Mouse (Mus musculus) testis, adult 2 months (tissue): Measurements from ENCODE around the gene Jam2.

Experiments
- CTCF ChIP-seq: fragments of 200-500 bp; IDR thresholded peaks from 2 replicates; pipeline ENCODE4 v1.5.1; 2012; ENCODE audit warnings: low read depth, mild to moderate bottlenecking, inconsistent platforms, low read length, moderate library complexity; ENCODE audit not compliant: control insufficient read depth, insufficient read depth, insufficient replicate concordance
- POLR2A ChIP-seq: fragments of 200-500 bp; IDR thresholded peaks from 2 replicates; pipeline ENCODE4 v1.6.1; 2012; ENCODE audit warnings: low read depth, mild to moderate bottlenecking, inconsistent platforms, low read length, moderate library complexity; ENCODE audit not compliant: control insufficient read depth

DNA sequence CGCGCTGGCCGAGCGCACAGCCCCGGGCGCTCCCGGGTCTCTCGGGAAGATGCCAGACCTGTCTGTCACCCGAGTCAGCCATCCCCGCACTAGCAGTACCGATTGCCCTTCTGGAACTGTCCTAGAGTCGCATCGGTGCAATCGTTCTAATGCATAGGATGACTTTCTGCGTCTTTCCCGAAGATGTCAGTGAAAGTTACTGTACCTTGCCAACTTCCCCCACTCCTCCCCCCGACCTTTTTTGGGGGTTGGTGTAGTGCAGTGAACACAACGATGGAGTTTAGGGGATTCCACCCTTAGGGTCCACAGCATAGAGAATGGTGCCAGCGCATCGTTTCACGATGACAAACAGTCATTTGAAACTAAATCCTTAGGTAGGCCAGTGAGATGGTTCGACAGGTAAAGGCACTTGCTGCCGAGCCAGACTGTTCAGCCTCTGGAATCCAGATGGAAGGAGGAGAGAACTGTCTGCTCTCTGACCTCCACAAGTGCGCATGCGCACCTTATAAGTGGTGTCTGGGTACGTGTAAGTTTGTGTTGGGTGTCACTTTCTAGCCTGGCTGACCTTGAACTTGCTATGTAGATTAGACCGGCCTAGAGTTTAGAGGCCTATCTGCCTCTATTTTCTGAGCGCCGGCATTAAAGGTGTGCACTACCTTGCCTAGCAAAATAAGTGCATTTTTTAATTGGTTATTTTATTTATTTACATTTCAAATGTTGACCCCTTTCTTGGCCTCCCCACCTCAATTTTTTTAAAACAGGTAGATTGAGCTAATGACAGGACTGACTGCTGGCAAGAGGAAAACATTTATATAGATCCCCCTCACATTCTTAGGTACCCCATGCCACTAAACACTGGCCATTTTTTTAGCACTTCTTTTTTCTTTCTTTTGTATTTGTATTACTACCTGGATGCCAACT, 62.2 kb downstream of the Jam2 start:
- TF ChIP-seq POLR2A (no peak), CTCF (no peak)
